Mouse (Mus musculus) kidney, postnatal 10 days (tissue): Measurements from ENCODE around the gene Pear1.

ENCODE experiments used
- DNase-seq: peaks from one replicate; pipeline ENCODE4 v3.0.0; 2021; ENCODE audit warnings: mixed read lengths

Gene Pear1

DNA sequence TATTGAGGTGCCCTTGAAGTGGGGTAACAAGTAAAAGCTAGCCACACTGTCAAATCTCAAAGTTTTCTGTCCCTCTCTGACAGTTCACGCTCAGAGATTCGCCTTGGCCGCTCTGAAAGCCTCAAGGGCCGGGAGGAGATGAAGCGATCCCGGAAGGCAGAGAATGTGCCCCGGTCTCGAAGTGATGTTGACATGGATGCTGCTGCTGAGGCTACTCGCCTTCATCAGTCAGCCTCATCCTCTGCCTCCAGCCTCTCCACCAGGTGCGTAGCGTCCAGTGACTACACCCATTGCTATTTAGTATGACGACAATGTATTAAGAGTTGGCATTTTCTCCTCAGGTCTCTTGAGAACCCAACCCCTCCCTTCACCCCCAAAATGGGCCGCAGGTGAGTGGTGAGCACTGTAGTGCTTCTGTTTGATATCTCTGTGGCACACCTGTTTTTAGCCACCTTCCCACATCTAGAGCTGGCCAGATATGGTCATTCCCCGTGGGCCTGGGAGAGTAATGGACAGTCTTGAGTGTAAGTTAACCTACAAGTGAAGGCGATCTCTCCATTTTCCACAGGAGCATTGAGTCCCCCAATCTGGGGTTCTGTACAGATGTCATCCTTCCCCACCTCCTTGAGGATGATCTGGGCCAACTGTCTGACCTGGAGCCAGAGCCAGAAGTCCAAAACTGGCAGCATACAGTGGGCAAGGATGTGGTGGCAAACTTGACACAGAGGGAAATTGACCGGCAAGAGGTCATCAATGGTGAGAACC lies 98.5 kb downstream of the Pear1 start:
- no peak for DNase-seq

DNA sequence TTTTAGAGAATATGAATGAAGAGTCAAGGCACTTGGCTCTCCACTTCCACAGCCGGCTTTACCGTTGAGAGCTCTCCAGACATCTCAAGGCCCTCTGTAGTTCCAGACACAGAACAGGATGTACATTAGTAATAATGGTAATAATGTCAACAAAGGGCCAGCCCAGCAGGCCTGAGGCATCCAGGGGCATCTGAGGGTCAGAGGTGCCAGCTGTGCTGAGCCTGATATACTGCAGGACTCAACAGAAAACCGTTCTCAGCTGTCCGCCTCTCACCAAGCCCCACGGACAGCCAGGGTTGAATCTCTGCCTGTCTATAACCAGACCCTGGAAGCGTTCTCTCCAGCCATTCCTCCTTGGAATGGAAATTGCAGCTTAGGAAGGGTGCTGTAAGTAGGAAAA lies 99.5 kb downstream of the Pear1 start:
- no peak for DNase-seq

DNA sequence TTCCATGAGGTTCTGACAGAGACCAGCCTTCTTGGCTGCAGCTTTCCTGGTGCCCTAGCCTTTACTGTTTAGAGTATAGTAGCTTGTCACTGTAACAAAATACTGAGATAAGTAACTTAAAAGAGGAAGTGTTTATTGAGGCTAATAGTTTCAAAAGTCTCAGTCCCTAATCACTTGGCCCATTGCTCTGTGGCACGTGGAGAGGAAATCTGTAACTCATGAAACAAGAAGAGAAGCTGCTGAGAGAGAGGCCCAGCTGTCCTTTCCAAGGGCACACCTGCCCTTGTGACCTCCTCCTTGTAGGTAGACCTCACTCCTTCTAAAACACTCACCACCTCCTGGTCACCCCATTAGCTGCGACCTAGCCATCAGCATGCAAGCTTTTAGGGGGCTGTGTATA lies 105.6 kb downstream of the Pear1 start:
- no peak for DNase-seq
